Mouse (Mus musculus): ENCODE measurements around the gene Ism2.
"Not testable (repeated sequence)": the region's sequence is repeated elsewhere in the genome, so short reads cannot be mapped to it uniquely, and the experiment has no call there.

The Ism2 gene

GRCm38 (mm10) chr12:87289100-87289499 is 10.4 kb downstream of the Ism2 start:
- no peak for DNase-seq (ENCODE audit: low spot score)

- no peak for DNase-seq (ENCODE audit: low spot score)
These were observed 14.8 kb downstream of the Ism2 start for GRCm38 (mm10) chr12:87284726-87285125.

- DNase-seq (ENCODE audit: low spot score) = no peak
These were observed 15.2 kb downstream of the Ism2 start for GRCm38 (mm10) chr12:87284268-87284667.

GRCm38 (mm10) chr12:87283706-87284105 is 15.8 kb downstream of the Ism2 start:
- no peak for DNase-seq (ENCODE audit: low spot score)

- no peak for DNase-seq (ENCODE audit: low spot score)
These were observed 16.8 kb downstream of the Ism2 start for GRCm38 (mm10) chr12:87282743-87283142.

GRCm38 (mm10) chr12:87281766-87282165 is 17.7 kb downstream of the Ism2 start:
- no peak for DNase-seq (ENCODE audit: low spot score)

- DNase-seq (ENCODE audit: low spot score) = no peak
These were observed 19.6 kb downstream of the Ism2 start for GRCm38 (mm10) chr12:87279879-87280278.

GRCm38 (mm10) chr12:87279350-87279749 is 20.2 kb downstream of the Ism2 start:
- no peak for DNase-seq (ENCODE audit: low spot score)

- DNase-seq (ENCODE audit: low spot score) = no peak
These were observed 21.3 kb downstream of the Ism2 start for GRCm38 (mm10) chr12:87278118-87278730.

- DNase-seq (ENCODE audit: low spot score) = not testable (repeated sequence)
These were observed 22.3 kb downstream of the Ism2 start for GRCm38 (mm10) chr12:87277251-87277650.

- DNase-seq (ENCODE audit: low spot score) = no peak
These were observed 24.4 kb downstream of the Ism2 start for GRCm38 (mm10) chr12:87274853-87275831.

- no peak for DNase-seq (ENCODE audit: low spot score)
These were observed 31.8 kb downstream of the Ism2 start for GRCm38 (mm10) chr12:87267682-87268081.

- no peak for DNase-seq (ENCODE audit: low spot score)
These were observed 32.5 kb downstream of the Ism2 start for GRCm38 (mm10) chr12:87266827-87267603.

- DNase-seq (ENCODE audit: low spot score) = peak; percentile 94
These were observed 33.2 kb downstream of the Ism2 start, which contains the start of the genes Vipas39 and Ahsa1 for GRCm38 (mm10) chr12:87266108-87266826. Vipas39 (minus strand) TSS chr12:87266256. Ahsa1 (plus strand) TSS chr12:87266479.

- DNase-seq (ENCODE audit: low spot score) = no peak
These were observed 34.1 kb downstream of the Ism2 start for GRCm38 (mm10) chr12:87265444-87265843.

- DNase-seq (ENCODE audit: low spot score) = no peak
These were observed 38.9 kb downstream of the Ism2 start for GRCm38 (mm10) chr12:87260562-87260961.

GRCm38 (mm10) chr12:87256629-87257028 is 42.9 kb downstream of the Ism2 start:
- DNase-seq (ENCODE audit: low spot score) = no peak

GRCm38 (mm10) chr12:87253878-87254277 is 45.6 kb downstream of the Ism2 start:
- DNase-seq (ENCODE audit: low spot score) = no peak

- DNase-seq (ENCODE audit: low spot score) = no peak
These were observed 49.3 kb downstream of the Ism2 start for GRCm38 (mm10) chr12:87250161-87250560.

GRCm38 (mm10) chr12:87238632-87239031 is 60.9 kb downstream of the Ism2 start, which contains the start of gene Noxred1:
Noxred1 (minus strand) TSS chr12:87238732.
- no peak for DNase-seq (ENCODE audit: low spot score)

GRCm38 (mm10) chr12:87236882-87237483 is 62.5 kb downstream of the Ism2 start:
- no peak for DNase-seq (ENCODE audit: low spot score)

Data from layer of hippocampus, adult 9-10 months (tissue).